Mouse (Mus musculus): ENCODE results near the gene Ripk1. TPM values are rescaled to one million over a fixed set of nuclear protein-coding genes. Genes with fewer than 3 reads are reported as not detected.
A peak's percentile ranks its signal among the peaks of the same experiment; 100 is the strongest.
"Not testable (repeated sequence)": the region's sequence is repeated elsewhere in the genome, so short reads cannot be mapped to it uniquely, and the experiment has no call there.

Ripk1 gene
- total and polyA plus RNA-seq, 2 experiments = 5.1 to 21.6 TPM

- H3K27me3 ChIP-seq (ENCODE audit: control insufficient read depth, insufficient read depth, low read length) = no peaks in the 10 kb centered on the region
- DNase-seq (ENCODE audit: extremely low read depth, low read depth, low spot score) = no peak
- H3K9ac ChIP-seq (ENCODE audit: low read depth, low read length) = no peak overlapping the region
- no peak overlapping the region for H3K27ac ChIP-seq (replicated peaks; ENCODE audit: insufficient read depth, low read depth, low read length)
- TF ChIP-seq CTCF (IDR thresholded peaks at IDR 0.05; ENCODE audit: low read depth, low read length) = no peak
- no peak for TF ChIP-seq POLR2A (IDR thresholded peaks at IDR 0.05; ENCODE audit: extremely low read depth, insufficient read depth, low read length)
- H3K4me3 ChIP-seq (ENCODE audit: insufficient read depth, low read depth, low read length) = no peak overlapping the region
- 81% methylated on average over 10 of the region's 10 CpGs for WGBS
- peaks cover 9% of the 10 kb centered on the region for H3K4me1 ChIP-seq (ENCODE audit: control insufficient read depth, insufficient read depth, low read length)
- H3K79me2 ChIP-seq (ENCODE audit: control insufficient read depth, insufficient read depth, low read length) = no peaks in the 10 kb centered on the region; the same call in 1 of the 2 replicates
- peaks cover 58% of the 10 kb centered on the region for H3K36me3 ChIP-seq (ENCODE audit: control insufficient read depth, insufficient read depth, low read length)
Measured at GRCm38 (mm10) chr13:34062466-34062865, 60.3 kb downstream of the Ripk1 start.

- Histone ChIP-seq H3K27ac (replicated peaks; ENCODE audit: insufficient read depth, low read depth, low read length) (no peak overlapping the region), H3K4me1 (ENCODE audit: control insufficient read depth, insufficient read depth, low read length) (peaks cover 7% of the 10 kb centered on the region), H3K36me3 (ENCODE audit: control insufficient read depth, insufficient read depth, low read length) (peaks cover 42% of the 10 kb centered on the region), H3K27me3 (ENCODE audit: control insufficient read depth, insufficient read depth, low read length) (no peaks in the 10 kb centered on the region), H3K9ac (ENCODE audit: low read depth, low read length) (no peak overlapping the region), H3K79me2 (ENCODE audit: control insufficient read depth, insufficient read depth, low read length) (no peaks in the 10 kb centered on the region), H3K4me3 (ENCODE audit: insufficient read depth, low read depth, low read length) (no peak overlapping the region)
- DNase-seq (ENCODE audit: extremely low read depth, low read depth, low spot score) = no peak
- no peak for TF ChIP-seq POLR2A (IDR thresholded peaks at IDR 0.05; ENCODE audit: extremely low read depth, insufficient read depth, low read length)
- TF ChIP-seq CTCF (IDR thresholded peaks at IDR 0.05; ENCODE audit: low read depth, low read length) = no peak
- WGBS = 94% methylated on average over 1 of the region's 1 CpGs
Measured at GRCm38 (mm10) chr13:34066351-34066750, 64.2 kb downstream of the Ripk1 start.

GRCm38 (mm10) chr13:34070296-34070695 is 68.1 kb downstream of the Ripk1 start:
- 53% methylated on average over 4 of the region's 4 CpGs for WGBS

GRCm38 (mm10) chr13:34071836-34072235 is 69.7 kb downstream of the Ripk1 start:
- TF ChIP-seq CTCF (IDR thresholded peaks at IDR 0.05; ENCODE audit: low read depth, low read length) (no peak), POLR2A (IDR thresholded peaks at IDR 0.05; ENCODE audit: extremely low read depth, insufficient read depth, low read length) (no peak)
- no peak for DNase-seq (ENCODE audit: extremely low read depth, low read depth, low spot score)

More at GRCm38 (mm10) chr13:34070296-34070695, 68.1 kb downstream of the Ripk1 start:
- no peak overlapping the region for H3K4me3 ChIP-seq (ENCODE audit: insufficient read depth, low read depth, low read length)
- no peak for TF ChIP-seq POLR2A (IDR thresholded peaks at IDR 0.05; ENCODE audit: extremely low read depth, insufficient read depth, low read length)
- no peak for TF ChIP-seq CTCF (IDR thresholded peaks at IDR 0.05; ENCODE audit: low read depth, low read length)
- no peak overlapping the region for H3K9ac ChIP-seq (ENCODE audit: low read depth, low read length)
- H3K36me3 ChIP-seq (ENCODE audit: control insufficient read depth, insufficient read depth, low read length) = peaks cover 26% of the 10 kb centered on the region
- H3K79me2 ChIP-seq (ENCODE audit: control insufficient read depth, insufficient read depth, low read length) = no peaks in the 10 kb centered on the region
- H3K4me1 ChIP-seq (ENCODE audit: control insufficient read depth, insufficient read depth, low read length) = no peaks in the 10 kb centered on the region
- H3K27me3 ChIP-seq (ENCODE audit: control insufficient read depth, insufficient read depth, low read length) = no peaks in the 10 kb centered on the region
- DNase-seq (ENCODE audit: extremely low read depth, low read depth, low spot score) = no peak
- no peak overlapping the region for H3K27ac ChIP-seq (replicated peaks; ENCODE audit: insufficient read depth, low read depth, low read length)

GRCm38 (mm10) chr13:34072847-34073246 is 70.7 kb downstream of the Ripk1 start:
- 66% methylated on average over 3 of the region's 3 CpGs for WGBS
- no peak for TF ChIP-seq CTCF (IDR thresholded peaks at IDR 0.05; ENCODE audit: low read depth, low read length)
- no peak for TF ChIP-seq POLR2A (IDR thresholded peaks at IDR 0.05; ENCODE audit: extremely low read depth, insufficient read depth, low read length)

More at GRCm38 (mm10) chr13:34071836-34072235, 69.7 kb downstream of the Ripk1 start:
- Histone ChIP-seq H3K27me3 (ENCODE audit: control insufficient read depth, insufficient read depth, low read length) (no peaks in the 10 kb centered on the region), H3K27ac (replicated peaks; ENCODE audit: insufficient read depth, low read depth, low read length) (no peak overlapping the region), H3K9ac (ENCODE audit: low read depth, low read length) (no peak overlapping the region), H3K36me3 (ENCODE audit: control insufficient read depth, insufficient read depth, low read length) (peaks cover 18% of the 10 kb centered on the region), H3K4me3 (ENCODE audit: insufficient read depth, low read depth, low read length) (no peak overlapping the region), H3K4me1 (ENCODE audit: control insufficient read depth, insufficient read depth, low read length) (peaks cover 7% of the 10 kb centered on the region), H3K79me2 (ENCODE audit: control insufficient read depth, insufficient read depth, low read length) (no peaks in the 10 kb centered on the region; the same call in 1 of the 2 replicates)
- 87% methylated on average over 6 of the region's 6 CpGs for WGBS

GRCm38 (mm10) chr13:34074441-34074840 is 72.3 kb downstream of the Ripk1 start:
- DNase-seq (ENCODE audit: extremely low read depth, low read depth, low spot score); H3K9ac ChIP-seq (ENCODE audit: low read depth, low read length); H3K27me3 ChIP-seq (ENCODE audit: control insufficient read depth, insufficient read depth, low read length); H3K79me2 ChIP-seq (ENCODE audit: control insufficient read depth, insufficient read depth, low read length); H3K27ac ChIP-seq (replicated peaks; ENCODE audit: insufficient read depth, low read depth, low read length); H3K4me3 ChIP-seq (ENCODE audit: insufficient read depth, low read depth, low read length); H3K36me3 ChIP-seq (ENCODE audit: control insufficient read depth, insufficient read depth, low read length): not testable (repeated sequence)
- H3K4me1 ChIP-seq (ENCODE audit: control insufficient read depth, insufficient read depth, low read length) = peaks cover 13% of the 10 kb centered on the region
- WGBS = 90% methylated on average over 12 of the region's 17 CpGs

More at GRCm38 (mm10) chr13:34072847-34073246, 70.7 kb downstream of the Ripk1 start:
- Histone ChIP-seq H3K79me2 (ENCODE audit: control insufficient read depth, insufficient read depth, low read length) (no peaks in the 10 kb centered on the region; the same call in 1 of the 2 replicates), H3K4me3 (ENCODE audit: insufficient read depth, low read depth, low read length) (no peak overlapping the region), H3K27ac (replicated peaks; ENCODE audit: insufficient read depth, low read depth, low read length) (no peak overlapping the region), H3K27me3 (ENCODE audit: control insufficient read depth, insufficient read depth, low read length) (no peaks in the 10 kb centered on the region), H3K4me1 (ENCODE audit: control insufficient read depth, insufficient read depth, low read length) (peaks cover 7% of the 10 kb centered on the region), H3K36me3 (ENCODE audit: control insufficient read depth, insufficient read depth, low read length) (peaks cover 14% of the 10 kb centered on the region), H3K9ac (ENCODE audit: low read depth, low read length) (no peak overlapping the region)
- DNase-seq (ENCODE audit: extremely low read depth, low read depth, low spot score) = peak; percentile 39

GRCm38 (mm10) chr13:34075893-34076292 is 73.7 kb downstream of the Ripk1 start:
- WGBS = 50% methylated on average over 6 of the region's 6 CpGs
- not testable (repeated sequence) for DNase-seq (ENCODE audit: extremely low read depth, low read depth, low spot score)

More at GRCm38 (mm10) chr13:34075893-34076292, 73.7 kb downstream of the Ripk1 start:
- H3K79me2 ChIP-seq (ENCODE audit: control insufficient read depth, insufficient read depth, low read length); H3K9ac ChIP-seq (ENCODE audit: low read depth, low read length); H3K36me3 ChIP-seq (ENCODE audit: control insufficient read depth, insufficient read depth, low read length); H3K27ac ChIP-seq (replicated peaks; ENCODE audit: insufficient read depth, low read depth, low read length); H3K27me3 ChIP-seq (ENCODE audit: control insufficient read depth, insufficient read depth, low read length); H3K4me3 ChIP-seq (ENCODE audit: insufficient read depth, low read depth, low read length): not testable (repeated sequence)
- peaks cover 13% of the 10 kb centered on the region for H3K4me1 ChIP-seq (ENCODE audit: control insufficient read depth, insufficient read depth, low read length)
